Mouse (Mus musculus): ENCODE measurements around the gene Il34. TPM values are rescaled to one million over a fixed set of nuclear protein-coding genes. Genes with fewer than 3 reads are reported as not detected.

Gene Il34
- polyA plus RNA-seq, 1 experiment from 2014 or later, result 8.8 TPM

GRCm38 (mm10) chr8:110842012-110842574, 36.4 kb upstream of the Il34 start:
- no peak for ATAC-seq
- H3K4me2 ChIP-seq (ENCODE audit: low read length), result no peak overlapping the region
- peaks cover 47% of the 10 kb centered on the region for H3K36me3 ChIP-seq (ENCODE audit: control insufficient read depth, insufficient read depth, low read length)
- H3K9ac ChIP-seq (ENCODE audit: low read depth, low read length), result no peak overlapping the region
- no peak overlapping the region for H3K4me3 ChIP-seq (ENCODE audit: low read length)
- no peaks in the 10 kb centered on the region for H3K9me3 ChIP-seq (ENCODE audit: control insufficient read depth, low read length)
- H3K4me1 ChIP-seq (ENCODE audit: control insufficient read depth, insufficient read depth, low read depth, low read length), result peaks cover 13% of the 10 kb centered on the region
- WGBS, result 94% methylated on average over 3 of the region's 3 CpGs
- no peaks in the 10 kb centered on the region for H3K27me3 ChIP-seq (replicated peaks; ENCODE audit: control insufficient read depth, insufficient read depth, low read length)
- H3K27ac ChIP-seq (ENCODE audit: low read depth, low read length), result no peak overlapping the region

- 94% methylated on average over 3 of the region's 3 CpGs for WGBS
- no peak overlapping the region for H3K27ac ChIP-seq (ENCODE audit: low read depth, low read length)
- peaks cover 55% of the 10 kb centered on the region for H3K36me3 ChIP-seq (ENCODE audit: control insufficient read depth, insufficient read depth, low read length)
- H3K9ac ChIP-seq (ENCODE audit: low read depth, low read length), result no peak overlapping the region
- no peak overlapping the region for H3K4me3 ChIP-seq (ENCODE audit: low read length)
- ATAC-seq, result no peak
- H3K4me2 ChIP-seq (ENCODE audit: low read length), result no peak overlapping the region
- H3K4me1 ChIP-seq (ENCODE audit: control insufficient read depth, insufficient read depth, low read depth, low read length), result no peaks in the 10 kb centered on the region
- no peaks in the 10 kb centered on the region for H3K27me3 ChIP-seq (replicated peaks; ENCODE audit: control insufficient read depth, insufficient read depth, low read length)
- H3K9me3 ChIP-seq (ENCODE audit: control insufficient read depth, low read length), result no peaks in the 10 kb centered on the region
Measured at GRCm38 (mm10) chr8:110831956-110832355, 26.2 kb upstream of the Il34 start.

- 87% methylated on average over 3 of the region's 3 CpGs for WGBS
- H3K27ac ChIP-seq (ENCODE audit: low read depth, low read length), result no peak overlapping the region
- H3K36me3 ChIP-seq (ENCODE audit: control insufficient read depth, insufficient read depth, low read length), result peaks cover 54% of the 10 kb centered on the region
- ATAC-seq, result no peak
- no peaks in the 10 kb centered on the region for H3K27me3 ChIP-seq (replicated peaks; ENCODE audit: control insufficient read depth, insufficient read depth, low read length)
- H3K4me3 ChIP-seq (ENCODE audit: low read length), result no peak overlapping the region
- H3K4me2 ChIP-seq (ENCODE audit: low read length), result no peak overlapping the region
- H3K9me3 ChIP-seq (ENCODE audit: control insufficient read depth, low read length), result no peaks in the 10 kb centered on the region
- no peak overlapping the region for H3K9ac ChIP-seq (ENCODE audit: low read depth, low read length)
- no peaks in the 10 kb centered on the region for H3K4me1 ChIP-seq (ENCODE audit: control insufficient read depth, insufficient read depth, low read depth, low read length)
Measured at GRCm38 (mm10) chr8:110828511-110828910, 22.8 kb upstream of the Il34 start.

- Histone ChIP-seq H3K9ac (ENCODE audit: low read depth, low read length) (no peak overlapping the region), H3K4me2 (ENCODE audit: low read length) (no peak overlapping the region), H3K27ac (ENCODE audit: low read depth, low read length) (no peak overlapping the region), H3K9me3 (ENCODE audit: control insufficient read depth, low read length) (no peaks in the 10 kb centered on the region), H3K4me1 (ENCODE audit: control insufficient read depth, insufficient read depth, low read depth, low read length) (no peaks in the 10 kb centered on the region), H3K36me3 (ENCODE audit: control insufficient read depth, insufficient read depth, low read length) (peaks cover 57% of the 10 kb centered on the region), H3K27me3 (replicated peaks; ENCODE audit: control insufficient read depth, insufficient read depth, low read length) (no peaks in the 10 kb centered on the region), H3K4me3 (ENCODE audit: low read length) (no peak overlapping the region)
- WGBS, result 89% methylated on average over 1 of the region's 1 CpGs
- no peak for ATAC-seq
Measured at GRCm38 (mm10) chr8:110824861-110825260, 19.1 kb upstream of the Il34 start.

- H3K36me3 ChIP-seq (ENCODE audit: control insufficient read depth, insufficient read depth, low read length), result peaks cover 59% of the 10 kb centered on the region
- H3K9ac ChIP-seq (ENCODE audit: low read depth, low read length), result no peak overlapping the region
- H3K4me3 ChIP-seq (ENCODE audit: low read length), result no peak overlapping the region
- no peak for ATAC-seq
- H3K27me3 ChIP-seq (replicated peaks; ENCODE audit: control insufficient read depth, insufficient read depth, low read length), result no peaks in the 10 kb centered on the region
- no peaks in the 10 kb centered on the region for H3K4me1 ChIP-seq (ENCODE audit: control insufficient read depth, insufficient read depth, low read depth, low read length)
- 87% methylated on average over 3 of the region's 3 CpGs for WGBS
- no peak overlapping the region for H3K27ac ChIP-seq (ENCODE audit: low read depth, low read length)
- no peak overlapping the region for H3K4me2 ChIP-seq (ENCODE audit: low read length)
- H3K9me3 ChIP-seq (ENCODE audit: control insufficient read depth, low read length), result no peaks in the 10 kb centered on the region
Measured at GRCm38 (mm10) chr8:110821960-110822359, 16.2 kb upstream of the Il34 start.

GRCm38 (mm10) chr8:110820257-110820656, 14.5 kb upstream of the Il34 start:
- no peak overlapping the region for H3K9ac ChIP-seq (ENCODE audit: low read depth, low read length)
- ATAC-seq, result no peak
- H3K27me3 ChIP-seq (replicated peaks; ENCODE audit: control insufficient read depth, insufficient read depth, low read length), result no peaks in the 10 kb centered on the region

GRCm38 (mm10) chr8:110818593-110818992, 12.9 kb upstream of the Il34 start:
- H3K4me1 ChIP-seq (ENCODE audit: control insufficient read depth, insufficient read depth, low read depth, low read length), result no peaks in the 10 kb centered on the region
- no peak for ATAC-seq
- H3K9ac ChIP-seq (ENCODE audit: low read depth, low read length), result no peak overlapping the region
- H3K36me3 ChIP-seq (ENCODE audit: control insufficient read depth, insufficient read depth, low read length), result peaks cover 62% of the 10 kb centered on the region
- no peak overlapping the region for H3K27ac ChIP-seq (ENCODE audit: low read depth, low read length)
- WGBS, result 86% methylated on average over 3 of the region's 3 CpGs
- H3K9me3 ChIP-seq (ENCODE audit: control insufficient read depth, low read length), result no peaks in the 10 kb centered on the region
- no peak overlapping the region for H3K4me3 ChIP-seq (ENCODE audit: low read length)
- H3K27me3 ChIP-seq (replicated peaks; ENCODE audit: control insufficient read depth, insufficient read depth, low read length), result no peaks in the 10 kb centered on the region
- H3K4me2 ChIP-seq (ENCODE audit: low read length), result no peak overlapping the region

More at GRCm38 (mm10) chr8:110820257-110820656, 14.5 kb upstream of the Il34 start:
- no peaks in the 10 kb centered on the region for H3K9me3 ChIP-seq (ENCODE audit: control insufficient read depth, low read length)
- no peaks in the 10 kb centered on the region for H3K4me1 ChIP-seq (ENCODE audit: control insufficient read depth, insufficient read depth, low read depth, low read length)
- no peak overlapping the region for H3K4me3 ChIP-seq (ENCODE audit: low read length)
- H3K27ac ChIP-seq (ENCODE audit: low read depth, low read length), result no peak overlapping the region
- no peak overlapping the region for H3K4me2 ChIP-seq (ENCODE audit: low read length)
- WGBS, result 95% methylated on average over 2 of the region's 2 CpGs
- H3K36me3 ChIP-seq (ENCODE audit: control insufficient read depth, insufficient read depth, low read length), result peaks cover 60% of the 10 kb centered on the region

GRCm38 (mm10) chr8:110816990-110817389, 11.3 kb upstream of the Il34 start:
- H3K4me3 ChIP-seq (ENCODE audit: low read length), result no peak overlapping the region
- H3K9ac ChIP-seq (ENCODE audit: low read depth, low read length), result no peak overlapping the region
- no peaks in the 10 kb centered on the region for H3K4me1 ChIP-seq (ENCODE audit: control insufficient read depth, insufficient read depth, low read depth, low read length)
- H3K9me3 ChIP-seq (ENCODE audit: control insufficient read depth, low read length), result no peaks in the 10 kb centered on the region
- no peaks in the 10 kb centered on the region for H3K27me3 ChIP-seq (replicated peaks; ENCODE audit: control insufficient read depth, insufficient read depth, low read length)
- H3K4me2 ChIP-seq (ENCODE audit: low read length), result no peak overlapping the region
- peaks cover 70% of the 10 kb centered on the region for H3K36me3 ChIP-seq (ENCODE audit: control insufficient read depth, insufficient read depth, low read length)
- WGBS, result 93% methylated on average over 1 of the region's 1 CpGs
- no peak for ATAC-seq
- no peak overlapping the region for H3K27ac ChIP-seq (ENCODE audit: low read depth, low read length)

GRCm38 (mm10) chr8:110815308-110815707, 9.6 kb upstream of the Il34 start:
- no peak overlapping the region for H3K9ac ChIP-seq (ENCODE audit: low read depth, low read length)
- WGBS, result 67% methylated on average over 3 of the region's 3 CpGs

More at GRCm38 (mm10) chr8:110815308-110815707, 9.6 kb upstream of the Il34 start:
- Histone ChIP-seq H3K4me1 (ENCODE audit: control insufficient read depth, insufficient read depth, low read depth, low read length) (no peaks in the 10 kb centered on the region), H3K4me2 (ENCODE audit: low read length) (no peak overlapping the region), H3K27ac (ENCODE audit: low read depth, low read length) (no peak overlapping the region), H3K36me3 (ENCODE audit: control insufficient read depth, insufficient read depth, low read length) (peaks cover 77% of the 10 kb centered on the region), H3K4me3 (ENCODE audit: low read length) (no peak overlapping the region), H3K27me3 (replicated peaks; ENCODE audit: control insufficient read depth, insufficient read depth, low read length) (no peaks in the 10 kb centered on the region), H3K9me3 (ENCODE audit: control insufficient read depth, low read length) (no peaks in the 10 kb centered on the region)
- no peak for ATAC-seq

Measured in hindbrain, embryonic 16.5 days (tissue).